Mouse (Mus musculus): ENCODE results near the gene Lactbl1. TPM values are rescaled to one million over a fixed set of nuclear protein-coding genes. Genes with fewer than 3 reads are reported as not detected.

Gene Lactbl1
- 0.44 TPM in 1 of 2 replicates, not detected in the other for total RNA-seq (2014; fragmentation: Nextera tagmentation)
- total RNA-seq (2017), result 0.27 TPM in 1 of 2 replicates, not detected in the other

DNA sequence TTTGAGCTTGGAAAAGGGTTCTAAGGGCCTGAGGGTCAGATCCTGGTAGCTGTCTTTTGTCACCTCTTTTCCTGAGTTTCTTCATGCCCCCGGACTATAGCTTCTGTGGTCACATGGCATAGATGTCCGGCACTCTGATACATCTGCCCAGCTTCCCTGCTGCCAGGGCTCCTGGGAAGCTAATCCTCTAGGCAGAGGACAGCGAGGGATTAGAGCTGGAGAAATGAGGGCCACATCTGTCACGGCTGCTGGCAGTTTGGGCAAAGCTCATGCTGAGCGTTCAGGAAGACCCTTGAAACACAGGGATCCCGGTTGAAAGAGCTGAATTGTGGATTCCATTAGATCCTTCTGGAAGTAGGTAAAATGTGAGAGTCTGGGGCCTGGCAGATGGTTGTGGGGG is at the start of gene Lactbl1:
TSS of gene Lactbl1 (plus strand) at position 234 of the 400 bp plus-strand sequence.
- ATAC-seq (replicated peaks; ENCODE audit: low FRiP score, low TSS enrichment, poor library complexity, severe bottlenecking), result no peak

DNA sequence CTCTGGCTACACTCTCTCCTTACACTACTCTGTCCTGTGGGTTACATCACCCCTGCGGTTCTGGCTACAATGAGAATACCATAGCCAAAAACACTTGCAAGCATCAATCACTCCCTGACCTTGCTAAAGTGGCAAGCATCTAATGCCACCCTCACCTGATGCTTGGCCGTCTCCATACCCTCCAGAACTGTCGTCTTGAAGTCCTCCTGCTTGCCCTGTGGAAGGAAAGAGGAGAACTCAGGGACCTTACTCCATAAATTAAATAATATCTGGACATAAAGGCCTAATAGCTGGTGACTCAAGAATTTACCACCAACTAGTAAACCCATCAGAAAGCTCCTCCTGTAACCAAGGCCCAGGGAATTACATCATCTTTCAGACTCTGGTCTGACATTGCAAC is 40.5 kb upstream of the Lactbl1 start:
- ATAC-seq (replicated peaks; ENCODE audit: low FRiP score, low TSS enrichment, poor library complexity, severe bottlenecking), result no peak

DNA sequence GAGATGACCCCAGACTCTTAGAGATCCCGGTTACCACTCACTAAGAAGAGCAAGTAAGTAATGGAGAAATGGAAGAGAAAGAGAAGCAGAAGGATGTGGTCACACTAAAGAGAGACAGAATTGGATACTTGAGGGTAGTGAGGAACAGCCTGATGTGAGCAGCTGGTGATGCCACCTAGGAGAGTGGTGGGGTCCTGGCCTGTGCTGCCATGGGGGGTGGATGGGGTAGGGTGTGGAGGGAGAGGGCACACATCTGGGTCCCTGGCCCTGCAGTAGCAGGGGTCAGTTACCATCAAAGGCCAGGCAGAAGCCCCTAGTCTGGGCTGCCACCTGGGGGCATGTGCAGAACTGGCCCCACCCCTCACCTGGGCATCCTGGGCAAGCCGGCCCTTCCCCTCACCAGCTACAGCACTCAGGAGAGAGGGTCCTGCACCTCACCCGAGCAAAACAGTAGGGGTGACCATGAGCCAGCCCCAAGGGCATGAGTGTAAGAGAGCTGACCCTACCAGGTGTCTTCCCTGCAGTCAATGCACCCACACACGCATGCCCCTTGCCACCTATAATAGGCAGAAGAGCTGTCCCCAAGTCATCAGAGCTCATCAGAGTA is 35.1 kb upstream of the Lactbl1 start:
- ATAC-seq (replicated peaks; ENCODE audit: low FRiP score, low TSS enrichment, poor library complexity, severe bottlenecking), result peak; percentile 42; the same call in 1 of the 2 replicates

DNA sequence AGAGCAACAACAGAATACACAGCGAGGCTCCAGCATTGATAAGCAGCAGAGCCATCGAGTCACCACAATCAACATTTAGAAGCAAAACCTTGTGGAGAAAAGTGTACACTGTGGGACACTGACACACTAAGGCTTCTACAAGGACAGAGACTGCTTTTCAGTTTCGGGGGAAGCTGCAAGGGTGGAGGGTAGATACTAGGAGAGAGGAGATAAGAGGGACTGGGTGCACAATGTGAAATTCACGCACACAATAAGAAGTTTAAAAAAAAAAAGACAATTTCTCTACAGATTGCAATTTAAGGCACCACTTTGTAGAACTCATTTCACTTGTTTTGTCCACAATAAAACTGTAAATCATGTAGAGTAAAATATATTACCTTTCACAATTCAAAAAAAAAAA is 34.4 kb upstream of the Lactbl1 start:
- ATAC-seq (replicated peaks; ENCODE audit: low FRiP score, low TSS enrichment, poor library complexity, severe bottlenecking), result peak; percentile 86

DNA sequence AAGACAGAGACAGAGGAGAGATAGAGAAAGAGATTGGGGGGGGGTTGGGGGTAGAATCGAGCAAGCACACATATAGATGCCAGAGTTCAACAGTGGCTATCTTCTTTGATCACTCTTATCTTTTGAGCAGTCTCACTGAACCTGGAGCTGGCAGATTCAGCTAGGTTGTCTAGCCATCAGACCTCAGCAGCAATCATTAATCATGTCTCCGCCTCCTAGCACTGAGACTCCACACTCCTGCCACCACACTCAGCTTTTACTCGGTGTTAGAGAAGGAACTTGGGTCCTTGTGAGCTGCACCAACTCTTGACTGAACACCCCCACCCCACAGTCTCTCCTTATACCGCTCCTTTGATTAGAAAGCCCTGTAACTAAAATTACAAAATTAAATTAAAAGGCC is 30.3 kb upstream of the Lactbl1 start:
- ATAC-seq (replicated peaks; ENCODE audit: low FRiP score, low TSS enrichment, poor library complexity, severe bottlenecking), result peak; percentile 41; the same call in 1 of the 2 replicates

DNA sequence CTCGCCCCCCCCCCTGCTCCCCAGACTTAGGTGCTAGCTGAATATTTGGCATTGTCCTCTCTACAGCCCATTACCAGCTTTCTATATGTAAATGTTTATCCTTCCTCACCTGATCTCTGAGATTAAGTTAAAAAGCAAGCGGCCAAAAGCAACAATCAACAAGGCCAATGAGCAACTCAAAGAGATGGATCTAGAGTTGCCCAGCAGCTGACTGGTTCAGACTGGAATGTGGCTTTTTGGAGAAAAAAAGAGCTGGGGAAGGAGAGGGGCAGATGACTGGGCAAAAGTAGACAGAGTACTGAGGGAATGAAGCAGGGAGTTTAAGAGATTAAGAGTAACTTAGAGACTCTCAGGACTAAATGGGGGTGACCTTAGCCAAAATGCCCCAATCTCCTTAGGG is 28.4 kb upstream of the Lactbl1 start:
- ATAC-seq (replicated peaks; ENCODE audit: low FRiP score, low TSS enrichment, poor library complexity, severe bottlenecking), result no peak

DNA sequence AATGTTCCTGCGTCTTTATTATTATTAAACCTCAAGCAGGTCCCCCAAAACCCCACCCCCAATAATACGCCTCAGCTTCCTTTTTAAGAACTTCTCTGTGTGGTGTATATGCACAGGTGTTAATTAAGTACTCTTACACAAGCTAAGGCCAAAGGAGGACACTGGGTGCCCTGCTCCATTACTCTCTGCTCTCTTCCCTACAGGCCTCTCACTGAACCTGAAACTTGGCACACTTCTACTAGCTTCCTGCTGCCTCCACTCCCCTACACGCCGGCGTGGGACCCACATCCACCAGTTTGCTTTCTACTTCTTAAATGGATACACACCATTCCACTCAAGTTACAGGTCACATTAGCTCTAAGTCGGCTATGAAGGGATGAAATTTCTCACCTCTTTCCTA is 27.2 kb upstream of the Lactbl1 start:
- no peak for ATAC-seq (replicated peaks; ENCODE audit: low FRiP score, low TSS enrichment, poor library complexity, severe bottlenecking)

DNA sequence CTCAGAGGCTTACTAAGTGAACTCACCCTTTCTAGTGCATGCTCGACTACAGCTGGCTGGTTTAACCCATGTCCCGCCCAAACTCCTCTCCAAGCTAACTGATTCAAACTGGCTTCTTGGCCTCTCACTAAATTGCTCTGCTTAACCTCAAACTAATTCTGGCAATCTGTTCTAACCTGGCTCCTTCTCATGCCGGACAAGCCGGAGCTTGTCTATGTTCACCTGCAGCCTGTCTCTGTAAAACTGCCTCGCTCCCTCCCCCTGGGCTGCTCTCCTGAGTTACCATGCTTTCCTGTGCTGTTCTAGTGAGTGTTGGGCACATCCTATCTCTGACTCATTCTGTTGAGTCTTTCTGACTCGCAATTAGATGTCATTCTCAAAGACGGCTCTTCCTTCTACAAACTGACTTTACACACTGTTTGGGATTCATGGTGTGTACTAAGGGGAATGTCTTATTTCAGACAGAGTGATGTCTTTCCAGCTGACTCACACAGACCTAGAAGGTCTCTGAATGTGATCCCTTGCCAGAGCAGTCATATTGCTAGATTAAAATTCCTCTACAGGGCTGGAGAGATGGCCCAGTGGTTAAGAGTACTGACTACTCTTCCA is 24.0 kb upstream of the Lactbl1 start:
- no peak for ATAC-seq (replicated peaks; ENCODE audit: low FRiP score, low TSS enrichment, poor library complexity, severe bottlenecking)

DNA sequence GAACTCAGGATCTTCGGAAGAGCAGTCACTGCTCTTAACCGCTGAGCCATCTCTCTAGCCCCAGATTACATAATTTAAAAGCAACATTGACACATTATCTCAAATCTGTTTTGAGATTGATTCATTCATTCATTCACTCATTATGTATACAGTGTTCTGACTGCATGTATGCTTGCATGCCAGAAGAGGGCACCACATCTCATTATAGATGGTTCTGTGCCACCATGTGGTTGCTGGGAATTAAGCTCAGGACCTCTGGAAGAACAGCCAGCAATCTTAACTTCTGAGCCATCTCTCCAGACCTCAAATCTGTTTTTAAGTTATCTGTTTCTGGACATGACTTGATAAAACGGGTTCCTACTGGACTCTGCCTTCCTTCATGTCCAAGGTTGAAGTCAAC is 22.6 kb upstream of the Lactbl1 start:
- no peak for ATAC-seq (replicated peaks; ENCODE audit: low FRiP score, low TSS enrichment, poor library complexity, severe bottlenecking)

DNA sequence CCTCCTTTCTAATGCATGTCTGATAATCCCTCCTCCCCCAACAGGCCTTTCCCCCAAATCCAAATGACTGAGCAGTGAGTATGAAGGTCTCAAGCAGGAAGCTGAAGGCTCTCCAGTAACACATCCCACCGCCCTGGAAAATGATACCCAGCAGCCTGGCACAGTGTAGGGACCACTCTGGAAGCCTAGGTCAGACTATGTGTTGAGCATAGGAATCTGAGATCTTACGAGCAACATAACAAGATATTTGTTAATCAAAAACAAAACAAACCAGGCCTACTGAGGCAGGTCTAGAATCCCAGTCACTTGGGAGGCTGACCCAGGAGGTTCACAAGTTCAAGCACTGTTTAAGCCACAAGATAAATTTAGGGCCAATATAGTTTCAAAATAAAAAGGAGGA is 21.9 kb upstream of the Lactbl1 start:
- ATAC-seq (replicated peaks; ENCODE audit: low FRiP score, low TSS enrichment, poor library complexity, severe bottlenecking), result no peak

DNA sequence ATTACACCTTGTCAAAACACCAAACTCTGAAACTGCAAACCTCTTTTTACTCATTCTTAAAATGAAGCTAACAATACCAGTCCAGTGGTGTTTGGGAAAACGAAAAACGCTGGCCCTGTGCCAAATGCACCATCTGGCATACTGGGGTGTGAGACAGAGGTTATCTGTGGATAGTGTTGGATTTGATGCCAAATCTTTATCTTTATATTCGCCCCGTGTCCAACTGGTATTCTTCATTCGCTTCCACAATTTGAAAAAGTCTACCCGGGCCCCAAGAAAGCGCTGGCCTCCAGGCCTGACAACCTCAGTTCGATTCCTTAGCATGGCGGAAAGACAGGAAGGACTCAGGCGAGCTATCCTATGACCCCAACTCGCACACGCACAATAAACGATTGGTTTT is 20.9 kb upstream of the Lactbl1 start:
- ATAC-seq (replicated peaks; ENCODE audit: low FRiP score, low TSS enrichment, poor library complexity, severe bottlenecking), result peak; percentile 40

DNA sequence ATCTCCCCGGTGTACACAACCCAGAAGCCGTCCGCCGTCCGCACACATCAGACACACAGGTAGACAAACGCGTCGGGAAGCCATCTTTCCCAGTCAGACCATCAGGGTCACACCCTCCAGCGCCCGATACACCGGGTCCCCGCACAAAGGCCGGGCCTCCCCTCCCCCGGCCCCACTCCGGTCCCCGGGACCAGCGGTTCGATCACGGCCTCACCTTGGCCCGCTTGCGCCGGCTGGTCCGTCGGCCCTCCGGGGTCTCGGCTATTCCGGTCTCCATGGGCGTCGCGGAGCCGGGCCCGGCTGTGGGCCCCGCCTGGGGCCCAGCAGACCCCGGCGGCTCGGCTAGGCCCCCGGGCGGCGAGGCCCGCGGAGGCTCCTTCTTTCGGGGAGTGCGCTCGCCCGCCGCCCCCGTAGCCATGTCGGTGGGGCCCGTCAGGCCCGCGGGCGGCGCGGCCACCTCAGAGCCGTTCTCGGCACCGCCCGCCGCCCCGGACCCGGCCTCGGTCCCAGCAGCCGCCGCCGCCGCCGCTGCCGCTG is 20.3 kb upstream of the Lactbl1 start:
- 0 out of 2 replicates have a peak, but pooled peaks have one; percentile 17 for ATAC-seq (replicated peaks; ENCODE audit: low FRiP score, low TSS enrichment, poor library complexity, severe bottlenecking)

DNA sequence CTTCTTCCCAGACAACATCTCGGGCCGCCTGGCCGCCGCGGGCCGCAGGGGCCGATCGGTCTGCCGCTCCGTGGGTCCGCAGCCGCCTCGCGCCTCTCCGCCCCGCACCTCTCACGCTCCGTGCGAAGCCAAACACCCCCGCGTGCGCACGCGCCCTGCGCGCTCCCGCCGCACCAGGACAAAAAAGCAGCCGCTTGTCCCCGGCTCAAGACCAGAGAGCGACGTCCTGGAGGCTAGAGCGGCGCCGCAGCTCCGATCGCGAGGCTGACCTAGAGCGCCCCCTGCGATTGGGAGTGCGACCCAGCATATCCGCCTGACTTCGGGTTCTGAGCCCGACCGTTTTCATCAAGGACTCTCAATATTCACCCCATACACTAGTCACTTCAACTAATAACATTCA is 19.9 kb upstream of the Lactbl1 start, which contains the start of gene Kdm1a:
TSS of gene Kdm1a (minus strand) at position 156 of the 400 bp plus-strand sequence.
- peak; percentile 89 for ATAC-seq (replicated peaks; ENCODE audit: low FRiP score, low TSS enrichment, poor library complexity, severe bottlenecking)

DNA sequence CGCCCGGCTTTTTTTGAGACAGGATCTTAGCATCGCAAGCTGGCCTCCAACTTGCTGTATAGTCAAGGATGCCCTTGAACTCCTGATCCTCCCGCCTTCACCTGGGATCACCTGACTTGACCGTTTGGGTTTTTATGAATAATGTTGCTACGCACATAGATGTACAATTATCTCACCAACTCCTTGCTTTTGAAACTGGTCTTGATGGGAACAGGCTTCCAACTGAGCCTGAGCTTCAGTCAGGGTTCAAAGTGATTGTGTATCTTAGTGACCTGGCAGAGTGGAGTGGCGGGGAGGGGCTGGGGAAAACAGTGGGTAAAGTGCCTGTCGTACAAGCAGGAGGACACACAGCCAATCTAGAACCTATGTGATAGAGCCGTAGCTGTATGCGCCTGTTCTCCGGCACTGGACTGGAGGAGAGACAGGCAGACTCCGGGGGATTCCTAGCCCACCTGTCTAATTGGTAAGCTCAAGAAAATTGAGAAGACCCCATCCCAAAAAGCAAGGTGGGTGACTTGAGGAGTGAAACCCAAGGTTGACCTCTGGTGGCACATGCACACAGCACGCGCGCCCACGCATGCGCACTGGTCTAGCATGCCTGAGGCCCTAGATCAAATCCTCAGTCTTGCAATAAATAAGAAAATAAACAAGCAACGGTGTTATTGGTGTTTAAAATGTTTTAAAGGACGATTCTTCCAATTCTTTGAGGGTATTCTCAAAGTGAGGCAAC is 16.5 kb upstream of the Lactbl1 start:
- no peak for ATAC-seq (replicated peaks; ENCODE audit: low FRiP score, low TSS enrichment, poor library complexity, severe bottlenecking)

DNA sequence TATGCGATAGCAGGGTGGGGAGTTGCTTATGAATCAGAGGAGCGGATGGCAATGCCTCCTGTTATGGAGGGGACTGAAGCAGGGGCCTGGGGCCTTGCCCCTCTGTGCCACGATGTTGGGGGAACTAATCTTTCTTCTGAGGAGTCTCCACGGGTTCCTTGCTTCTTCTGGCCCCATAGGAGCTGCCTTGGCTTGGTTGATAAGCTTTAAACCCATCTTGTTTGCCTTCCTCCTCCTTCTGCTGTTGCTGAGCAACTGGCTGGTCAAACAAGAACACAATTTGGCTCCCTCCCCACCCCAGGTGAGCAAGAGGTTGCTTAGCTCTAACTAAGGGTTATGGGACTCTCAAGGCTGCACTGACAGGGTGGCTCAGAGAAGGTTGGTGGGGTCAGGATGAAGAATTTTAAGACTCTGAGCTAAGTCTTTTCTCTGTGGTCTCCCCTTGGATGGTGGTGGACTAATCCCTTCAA is 12.0 kb upstream of the Lactbl1 start, which contains the start of gene Tex46:
TSS of gene Tex46 (plus strand) at position 51 of the 470 bp plus-strand sequence.
- no peak for ATAC-seq (replicated peaks; ENCODE audit: low FRiP score, low TSS enrichment, poor library complexity, severe bottlenecking)

DNA sequence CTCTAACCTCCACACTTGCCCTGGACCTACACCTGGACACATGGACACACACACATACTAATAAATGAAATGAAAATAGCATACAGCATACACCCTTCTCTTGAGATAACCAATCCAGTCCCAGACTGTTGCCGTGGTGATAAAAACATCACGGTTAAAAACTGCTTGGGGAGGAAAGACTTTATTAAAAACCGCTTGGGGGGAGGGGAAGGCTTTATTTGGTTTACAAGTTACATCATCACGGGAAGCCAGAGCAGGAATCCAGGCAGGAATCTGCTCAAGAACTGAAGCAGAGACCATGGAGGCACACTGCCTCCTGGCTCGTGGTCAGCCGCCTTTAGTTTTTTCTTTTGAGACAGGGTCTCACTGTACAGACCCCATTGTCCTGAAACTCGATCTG is 8.8 kb upstream of the Lactbl1 start:
- ATAC-seq (replicated peaks; ENCODE audit: low FRiP score, low TSS enrichment, poor library complexity, severe bottlenecking), result no peak

DNA sequence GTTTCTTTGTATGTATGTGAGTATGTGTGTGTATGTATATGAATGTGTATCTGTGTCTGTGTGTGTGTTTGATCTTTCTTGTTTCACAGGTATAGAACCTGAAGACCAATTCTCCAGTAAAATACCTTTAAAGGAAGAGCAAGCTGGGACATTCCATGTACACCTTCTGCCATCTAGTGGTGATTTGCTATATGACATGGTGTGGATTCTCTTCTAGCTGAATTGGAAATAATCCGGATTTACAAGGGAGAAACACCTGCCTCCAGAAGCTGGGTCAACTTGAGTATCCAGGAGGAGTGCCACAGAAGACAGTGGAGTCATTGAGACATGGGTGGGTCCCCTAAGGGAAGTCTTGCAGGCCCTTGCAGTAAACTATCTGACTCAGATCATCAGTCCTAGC is 1.1 kb upstream of the Lactbl1 start:
- ATAC-seq (replicated peaks; ENCODE audit: low FRiP score, low TSS enrichment, poor library complexity, severe bottlenecking), result peak; percentile 50; the same call in 1 of the 2 replicates

DNA sequence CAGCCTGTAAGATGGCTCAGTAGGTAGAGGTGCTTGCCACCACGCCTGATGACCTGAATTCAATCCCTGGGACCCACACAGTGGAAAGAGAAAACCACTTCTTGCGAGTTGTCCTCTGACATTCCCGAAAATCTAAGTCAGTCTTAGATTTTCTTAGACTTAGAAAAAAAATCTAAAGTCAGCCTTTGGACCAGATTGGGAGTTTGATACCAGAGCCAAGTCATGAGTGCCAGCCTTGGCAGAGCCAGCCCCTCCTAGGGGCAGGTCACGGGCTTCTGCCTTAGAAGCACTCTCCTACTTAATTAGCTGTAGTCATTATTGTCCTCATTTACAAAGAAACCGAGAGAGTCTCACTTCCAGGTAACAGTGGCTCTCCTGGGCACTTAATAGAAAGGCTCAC is 465 bp upstream of the Lactbl1 start:
- ATAC-seq (replicated peaks; ENCODE audit: low FRiP score, low TSS enrichment, poor library complexity, severe bottlenecking), result no peak

DNA sequence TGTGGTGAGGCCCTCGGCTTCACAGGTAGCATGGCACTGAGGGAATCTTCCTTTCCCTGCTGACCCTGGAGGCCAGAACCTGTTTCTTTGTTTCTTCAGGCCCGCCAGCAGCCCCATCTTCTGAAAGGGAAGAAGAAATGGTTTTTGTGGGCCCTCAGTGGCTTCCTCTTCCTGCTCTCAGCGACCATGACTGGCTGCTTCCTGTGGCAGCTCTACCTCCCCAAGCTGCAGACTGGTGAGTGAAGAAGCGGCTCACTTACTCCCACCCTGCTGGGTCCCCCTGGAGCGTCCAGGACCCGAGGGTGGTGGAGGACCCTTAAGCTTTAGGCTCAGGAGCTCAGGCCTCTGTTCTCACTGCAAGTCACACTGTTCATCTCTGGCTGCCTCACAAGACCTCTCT is 4.2 kb downstream of the Lactbl1 start:
- ATAC-seq (replicated peaks; ENCODE audit: low FRiP score, low TSS enrichment, poor library complexity, severe bottlenecking), result no peak
